Mouse (Mus musculus) kidney, adult 9 months (tissue): Measurements from ENCODE around the gene Tnfrsf26.

Experiments
- DNase-seq: peaks from one replicate; pipeline ENCODE4 v3.0.0; 2022

The Tnfrsf26 gene

GRCm38 (mm10) chr7:143599428-143600230, 28.9 kb downstream of the Tnfrsf26 start, which contains the start of gene Cars:
Cars (minus strand) TSS chr7:143600090.
- peak; percentile 96 for DNase-seq

GRCm38 (mm10) chr7:143594865-143595264, 33.7 kb downstream of the Tnfrsf26 start:
- DNase-seq = peak; percentile 14

GRCm38 (mm10) chr7:143592255-143592654, 36.3 kb downstream of the Tnfrsf26 start:
- no peak for DNase-seq

GRCm38 (mm10) chr7:143588006-143588405, 40.5 kb downstream of the Tnfrsf26 start:
- DNase-seq = no peak

- no peak for DNase-seq
These were observed 40.9 kb downstream of the Tnfrsf26 start for GRCm38 (mm10) chr7:143587586-143587985.

GRCm38 (mm10) chr7:143583956-143584355, 44.6 kb downstream of the Tnfrsf26 start:
- DNase-seq = peak; percentile 62

GRCm38 (mm10) chr7:143583025-143583424, 45.5 kb downstream of the Tnfrsf26 start:
- DNase-seq = no peak

GRCm38 (mm10) chr7:143575751-143576150, 52.8 kb downstream of the Tnfrsf26 start:
- peak; percentile 43 for DNase-seq

GRCm38 (mm10) chr7:143565648-143566039, 62.9 kb downstream of the Tnfrsf26 start:
- no peak for DNase-seq

GRCm38 (mm10) chr7:143565015-143565647, 63.4 kb downstream of the Tnfrsf26 start:
- DNase-seq = no peak

GRCm38 (mm10) chr7:143563787-143564186, 64.7 kb downstream of the Tnfrsf26 start:
- DNase-seq = no peak
